Mouse (Mus musculus) intestine, embryonic 14.5 days (tissue): ENCODE measurements around the gene Atp13a2. TPM values are rescaled to one million over a fixed set of nuclear protein-coding genes. Genes with fewer than 3 reads are reported as not detected.

Experiments
- ATAC-seq: fragments of 200-750 bp; cut with Nextera tagmentation; replicated peaks from 2 replicates; pipeline ENCODE4 v1.8.0; 2017; ENCODE audit warnings: low read depth, moderate number of reproducible peaks, moderate TSS enrichment, moderate library complexity; ENCODE audit not compliant: low FRiP score, low TSS enrichment
- DNase-seq: peaks from one replicate; pipeline ENCODE4 v3.0.0-alpha.2; 2018; ENCODE audit warnings: low spot score
- H3K27ac ChIP-seq: fragments of 300-500 bp; sonication (generic); 2 replicates; pipeline ENCODE4 v1.5.1; 2014; ENCODE audit warnings: low read depth, mild to moderate bottlenecking, control low read depth
- H3K27me3 ChIP-seq: fragments of 300-500 bp; sonication (generic); replicated peaks from 2 replicates; pipeline ENCODE4 v1.6.1; 2014; ENCODE audit warnings: low read length, control low read depth; ENCODE audit not compliant: control insufficient read depth, insufficient read depth
- H3K36me3 ChIP-seq: fragments of 300-500 bp; sonication (generic); 2 replicates; pipeline ENCODE4 v1.6.1; 2014; ENCODE audit warnings: low read length, control low read depth; ENCODE audit not compliant: control insufficient read depth, insufficient read depth
- H3K4me1 ChIP-seq: fragments of 300-500 bp; sonication (generic); replicated peaks from 2 replicates; pipeline ENCODE4 v1.6.1; 2014; ENCODE audit warnings: low read length, control low read depth, mixed read lengths; ENCODE audit not compliant: control insufficient read depth, insufficient read depth
- H3K4me2 ChIP-seq: fragments of 300-500 bp; sonication (generic); 2 replicates; pipeline ENCODE4 v1.6.1; 2014; ENCODE audit warnings: low read length
- H3K4me3 ChIP-seq: fragments of 300-500 bp; sonication (generic); 2 replicates; pipeline ENCODE4 v1.5.1; 2014; ENCODE audit warnings: low read depth, low read length, control low read depth, mixed read lengths
- H3K9ac ChIP-seq: fragments of 300-500 bp; sonication (generic); 2 replicates; pipeline ENCODE4 v1.6.1; 2014; ENCODE audit warnings: mild to moderate bottlenecking, low read length
- H3K9me3 ChIP-seq: fragments of 300-500 bp; sonication (generic); 2 replicates; pipeline ENCODE4 v1.6.1; 2016; ENCODE audit warnings: low read length, control low read depth; ENCODE audit not compliant: control insufficient read depth
- WGBS: fragments of 180-500 bp; shearing (Covaris S2); extraction: QIAGEN DNeasy Blood & Tissue Kit; methylation state at CpG from one replicate; pipeline ENCODE4 v1.1.7; 2014; 5-methylcytosine and 5-hydroxymethylcytosine counted together
- polyA plus RNA-seq: library from polyadenylated mRNA; unstranded; fragments of >200 nt; fragmentation: Nextera tagmentation; extraction: Ambion mirVana; gene quantifications from 2 replicates; pipeline ENCODE4 v1.2.1, GENCODE M21; 2014

Atp13a2 gene
- polyA plus RNA-seq, 1 experiment from 2014 or later: 40.0 TPM

DNA sequence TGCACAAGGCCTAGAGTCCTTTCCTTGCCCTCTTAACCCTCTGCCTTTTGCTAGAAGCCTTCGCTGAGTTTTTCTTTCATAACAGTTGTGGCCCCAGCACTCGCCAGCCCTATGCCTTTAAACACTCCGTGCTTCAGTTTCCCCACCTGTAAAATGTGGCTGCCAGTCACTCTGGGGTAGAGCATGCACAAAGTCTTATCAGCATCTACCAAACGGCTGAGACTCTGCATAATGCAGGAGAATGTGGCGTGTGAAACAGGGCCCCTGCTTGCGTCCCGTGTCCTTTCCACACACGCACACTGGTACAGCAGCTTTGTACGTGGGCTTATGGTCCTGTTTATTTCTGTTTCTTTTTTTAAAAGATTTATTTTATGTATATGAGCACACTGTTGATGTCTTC lies 10.1 kb downstream of the Atp13a2 start:
- DNase-seq (no peak), ATAC-seq (no peak)
- H3K4me2 ChIP-seq: no peak overlapping the region
- peaks cover 77% of the 10 kb centered on the region for H3K36me3 ChIP-seq
- 95% methylated on average over 9 of the region's 9 CpGs for WGBS
- no peak overlapping the region for H3K9ac ChIP-seq
- no peak overlapping the region for H3K4me3 ChIP-seq
- no peaks in the 10 kb centered on the region for H3K4me1 ChIP-seq
- no peaks in the 10 kb centered on the region for H3K27me3 ChIP-seq
- no peak overlapping the region for H3K27ac ChIP-seq
- H3K9me3 ChIP-seq: no peaks in the 10 kb centered on the region

DNA sequence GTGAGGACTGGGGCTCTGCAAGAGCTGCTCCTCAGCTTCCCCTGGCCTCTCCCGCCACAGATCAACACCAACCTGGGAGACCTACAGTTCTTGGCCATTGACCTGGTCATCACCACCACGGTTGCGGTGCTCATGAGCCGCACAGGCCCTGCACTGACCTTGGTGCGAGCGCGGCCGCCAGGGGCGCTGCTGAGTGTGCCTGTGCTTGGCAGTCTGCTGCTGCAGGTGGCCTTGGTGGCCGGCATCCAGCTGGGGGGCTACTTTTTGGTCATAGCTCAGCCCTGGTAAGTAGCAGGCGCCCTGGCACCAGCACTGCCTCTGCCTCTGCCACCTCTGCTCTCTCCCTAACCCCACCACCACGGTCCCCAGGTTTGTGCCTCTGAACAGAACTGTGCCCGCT lies 19.3 kb downstream of the Atp13a2 start:
- H3K4me3 ChIP-seq: no peak overlapping the region
- ATAC-seq: no peak
- no peaks in the 10 kb centered on the region for H3K27me3 ChIP-seq
- peaks cover 6% of the 10 kb centered on the region for H3K4me1 ChIP-seq
- H3K27ac ChIP-seq: no peak overlapping the region
- H3K36me3 ChIP-seq: peaks cover 57% of the 10 kb centered on the region
- 70% methylated on average over 13 of the region's 13 CpGs for WGBS
- H3K4me2 ChIP-seq: no peak overlapping the region
- H3K9me3 ChIP-seq: no peaks in the 10 kb centered on the region
- DNase-seq: no peak
- no peak overlapping the region for H3K9ac ChIP-seq

DNA sequence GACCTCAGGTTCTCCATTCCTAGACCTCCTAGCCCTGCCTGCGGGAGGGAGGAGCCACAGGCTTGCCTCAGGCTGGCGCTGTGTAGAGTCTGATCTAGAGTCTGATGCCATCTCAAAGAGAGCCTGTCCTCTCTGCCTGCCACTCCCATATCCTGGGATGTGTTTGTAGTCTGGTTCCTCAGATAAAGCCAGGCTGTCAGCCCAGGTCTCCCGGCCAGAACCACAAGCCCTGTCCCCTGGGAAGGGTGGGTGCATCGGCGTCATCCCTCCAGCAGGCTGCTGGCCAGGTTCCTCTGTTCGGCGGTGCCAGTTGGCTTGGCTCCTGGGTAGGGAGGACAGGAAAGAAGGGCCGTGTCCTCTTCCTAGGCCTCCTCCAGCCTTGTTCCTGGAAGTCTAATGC lies 21.4 kb downstream of the Atp13a2 start:
- peaks cover 44% of the 10 kb centered on the region for H3K36me3 ChIP-seq
- DNase-seq (no peak), ATAC-seq (no peak)
- WGBS: 90% methylated on average over 8 of the region's 8 CpGs
- no peaks in the 10 kb centered on the region for H3K27me3 ChIP-seq
- H3K4me1 ChIP-seq: peaks cover 14% of the 10 kb centered on the region
- H3K27ac ChIP-seq: no peak overlapping the region
- H3K4me3 ChIP-seq: no peak overlapping the region
- no peaks in the 10 kb centered on the region for H3K9me3 ChIP-seq
- H3K9ac ChIP-seq: no peak overlapping the region
- H3K4me2 ChIP-seq: no peak overlapping the region

DNA sequence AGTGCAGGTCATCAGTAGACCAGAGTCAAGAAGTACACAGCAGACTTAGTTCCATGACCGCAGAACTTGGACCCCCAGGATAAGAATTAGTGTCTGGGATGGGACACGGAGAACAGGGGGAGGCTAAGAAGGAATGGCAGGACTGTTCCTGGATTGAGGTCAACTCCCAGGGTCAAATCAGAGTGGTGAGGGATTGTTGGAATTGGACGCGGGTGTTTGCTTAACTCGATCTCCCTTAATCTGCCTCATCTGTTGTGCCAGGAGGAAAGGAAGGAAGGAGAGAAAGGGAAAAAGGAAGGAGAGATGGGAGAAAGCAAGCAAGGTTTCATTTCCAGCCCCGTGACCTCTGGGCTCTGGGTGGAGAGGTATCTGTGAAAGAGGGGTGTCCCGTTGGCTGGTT lies 23.4 kb downstream of the Atp13a2 start, which contains the start of gene Mfap2:
Gene Mfap2, plus strand, starts transcription at position 301 of the 400 bp plus-strand sequence.
- DNase-seq (no peak), ATAC-seq (no peak)
- H3K4me1 ChIP-seq: peaks cover 14% of the 10 kb centered on the region
- WGBS: 10% methylated on average over 7 of the region's 7 CpGs
- H3K9ac ChIP-seq: peak within 1 kb of the TSS; percentile 72
- peaks cover 44% of the 10 kb centered on the region for H3K36me3 ChIP-seq
- H3K27me3 ChIP-seq: no peaks in the 10 kb centered on the region
- H3K9me3 ChIP-seq: no peaks in the 10 kb centered on the region
- H3K4me3 ChIP-seq: peak within 1 kb of the TSS; percentile 52
- peak within 1 kb of the TSS; percentile 86 for H3K27ac ChIP-seq
- H3K4me2 ChIP-seq: peak within 1 kb of the TSS; percentile 76

DNA sequence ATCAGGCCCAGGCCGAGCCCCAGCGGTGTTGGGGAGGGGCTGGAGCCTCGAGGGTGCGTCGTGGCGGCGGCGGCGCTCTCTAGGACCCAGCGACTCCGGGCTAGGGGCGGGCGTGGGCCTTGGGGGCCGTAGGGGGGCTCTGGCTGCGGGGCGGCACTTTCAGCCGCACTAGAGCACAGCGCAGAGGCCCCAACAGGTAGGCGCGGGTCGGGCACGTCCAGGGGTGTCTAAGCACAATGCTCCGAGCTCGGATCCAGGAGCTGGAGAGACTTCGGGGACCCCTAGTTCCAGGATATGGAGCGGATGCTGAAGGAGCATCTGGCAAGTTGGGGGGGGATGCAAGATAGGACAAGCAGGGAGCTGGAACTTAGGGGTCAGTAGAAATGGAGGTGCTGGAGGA lies 23.9 kb downstream of the Atp13a2 start:
- peak; percentile 84 for DNase-seq
- WGBS: under 1% methylated on average over 25 of the region's 26 CpGs
- H3K36me3 ChIP-seq: peaks cover 44% of the 10 kb centered on the region
- H3K4me1 ChIP-seq: peaks cover 14% of the 10 kb centered on the region
- peak overlapping the region; percentile 76 for H3K4me2 ChIP-seq
- H3K27me3 ChIP-seq: no peaks in the 10 kb centered on the region
- H3K4me3 ChIP-seq: peak overlapping the region; percentile 52
- peak overlapping the region; percentile 86 for H3K27ac ChIP-seq
- peak; percentile 85 for ATAC-seq
- H3K9me3 ChIP-seq: no peaks in the 10 kb centered on the region
- peak overlapping the region; percentile 72 for H3K9ac ChIP-seq

DNA sequence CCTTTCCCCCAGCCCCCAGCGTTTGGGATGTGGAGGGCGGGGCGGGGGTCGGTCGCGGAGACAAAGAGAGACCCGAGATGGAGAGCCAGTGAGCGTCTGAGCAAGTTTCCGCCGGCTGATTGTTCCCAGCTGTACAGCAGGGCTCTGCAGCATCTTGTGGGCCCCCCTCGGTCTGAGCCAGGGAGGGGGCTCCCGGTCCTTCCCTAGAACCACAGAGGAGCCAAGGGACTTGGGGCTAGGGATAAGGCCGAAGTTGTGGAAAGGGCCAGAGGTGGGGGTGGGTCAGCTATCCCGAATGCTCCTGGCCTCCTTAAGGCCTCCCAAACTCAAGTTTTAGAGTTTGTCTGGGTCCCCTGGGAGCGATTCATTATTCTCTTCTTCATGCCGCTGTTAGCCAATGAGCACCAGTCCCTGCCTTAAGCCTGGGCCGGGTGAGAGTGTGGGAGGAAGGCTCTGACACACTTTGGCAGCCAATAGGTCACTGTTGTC lies 24.3 kb downstream of the Atp13a2 start:
- H3K4me1 ChIP-seq: peaks cover 14% of the 10 kb centered on the region
- H3K36me3 ChIP-seq: peaks cover 44% of the 10 kb centered on the region
- DNase-seq (no peak), ATAC-seq (peak; percentile 38; the same call in 1 of the 2 replicates)
- H3K9ac ChIP-seq: peak overlapping the region; percentile 72
- H3K27ac ChIP-seq: peak overlapping the region; percentile 86
- no peaks in the 10 kb centered on the region for H3K9me3 ChIP-seq
- 4% methylated on average over 17 of the region's 17 CpGs for WGBS
- H3K4me3 ChIP-seq: peak overlapping the region; percentile 52
- H3K4me2 ChIP-seq: peak overlapping the region; percentile 76
- no peaks in the 10 kb centered on the region for H3K27me3 ChIP-seq

DNA sequence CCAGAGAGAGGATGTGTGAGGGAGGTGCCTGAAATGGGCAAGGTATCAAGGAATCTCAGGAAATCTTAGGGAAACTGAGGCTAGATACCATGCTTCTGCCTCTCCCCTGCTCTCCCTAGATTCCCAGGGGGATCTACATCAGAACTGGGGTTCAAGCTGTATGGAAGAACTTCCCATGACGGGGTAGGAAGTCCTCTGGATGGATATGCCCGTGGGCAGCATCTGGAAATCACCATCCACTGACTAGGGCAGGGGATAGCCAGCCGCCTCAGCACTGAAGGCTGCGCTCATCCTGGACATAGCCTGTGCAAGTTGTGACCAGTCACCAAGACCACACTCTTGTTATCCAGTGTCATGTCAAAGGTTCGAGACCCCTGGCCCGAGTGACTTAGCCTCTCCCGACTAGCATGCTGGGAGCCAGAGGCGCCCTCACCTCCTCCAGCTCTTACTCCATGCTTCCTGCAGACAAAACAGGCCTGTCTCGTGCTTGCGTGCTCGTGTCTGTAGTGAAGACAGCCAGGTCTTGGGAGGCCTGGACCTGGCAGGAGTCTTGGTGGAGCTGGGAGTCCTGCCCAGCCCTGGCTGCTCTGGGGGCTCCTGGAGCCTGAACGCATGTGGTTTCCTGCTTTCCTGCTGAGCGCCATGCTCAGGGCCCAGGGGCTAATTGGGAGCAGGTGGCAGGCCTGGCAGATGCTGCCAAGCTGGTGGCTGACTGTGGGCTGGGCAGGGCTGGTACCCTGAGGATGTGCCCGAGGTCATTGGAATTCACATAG lies 25.1 kb downstream of the Atp13a2 start:
- Histone ChIP-seq H3K36me3 (peaks cover 43% of the 10 kb centered on the region), H3K4me3 (peak overlapping the region; percentile 52)
- ATAC-seq: no peak

GRCm38 (mm10) chr4:141012558-141012957 lies 25.9 kb downstream of the Atp13a2 start:
- Histone ChIP-seq H3K27me3 (no peaks in the 10 kb centered on the region), H3K4me1 (peaks cover 14% of the 10 kb centered on the region), H3K27ac (no peak overlapping the region), H3K9me3 (no peaks in the 10 kb centered on the region), H3K9ac (peak overlapping the region; percentile 3; the same call in 1 of the 2 replicates), H3K36me3 (peaks cover 42% of the 10 kb centered on the region), H3K4me2 (peak overlapping the region; percentile 76), H3K4me3 (no peak overlapping the region)
- WGBS: 82% methylated on average over 10 of the region's 10 CpGs
- ATAC-seq (no peak), DNase-seq (no peak)

More for the DNA sequence above, 25.1 kb downstream of the Atp13a2 start:
- Histone ChIP-seq H3K9me3 (no peaks in the 10 kb centered on the region), H3K27ac (peak overlapping the region; percentile 86; the same call in 1 of the 2 replicates), H3K4me1 (peaks cover 14% of the 10 kb centered on the region), H3K27me3 (no peaks in the 10 kb centered on the region), H3K9ac (peak overlapping the region; percentile 72), H3K4me2 (peak overlapping the region; percentile 76)
- WGBS: 36% methylated on average over 14 of the region's 14 CpGs
- DNase-seq: no peak
